Mouse (Mus musculus) cerebellum, adult 9-11 months (tissue): ENCODE results near the gene Olfr1258.
"Not testable (repeated sequence)": the region's sequence is repeated elsewhere in the genome, so short reads cannot be mapped to it uniquely, and the experiment has no call there.

Experiments
- DNase-seq: peaks from one replicate; pipeline ENCODE4 v3.0.0; 2022

Gene Olfr1258

DNA sequence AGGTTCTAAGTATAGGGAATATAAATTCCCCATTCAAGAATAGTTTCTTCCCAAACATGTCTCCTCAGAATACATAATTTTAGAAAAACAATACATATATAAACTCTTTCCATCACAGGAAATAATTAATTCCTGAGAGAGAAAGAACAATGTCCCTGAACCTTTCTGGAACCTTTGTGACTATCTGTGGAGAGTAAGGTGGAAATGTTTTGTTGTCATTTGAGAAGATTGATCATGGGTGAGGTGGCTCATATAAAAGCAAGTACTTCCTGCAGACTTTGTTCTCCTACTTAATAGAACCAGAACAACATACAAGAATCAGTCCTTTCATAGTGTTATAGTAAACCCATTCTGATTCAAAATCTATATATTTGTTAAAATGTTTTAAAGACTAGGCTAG lies at the start of gene Olfr1258:
Gene Olfr1258, plus strand, starts transcription at position 301 of the 400 bp plus-strand sequence.
- no peak for DNase-seq

- DNase-seq: no peak
Observed at GRCm38 (mm10) chr2:89878137-89878536, 49.0 kb upstream of the Olfr1258 start, which contains the start of gene Olfr1257. Gene Olfr1257 (plus strand): TSS chr2:89878437.

GRCm38 (mm10) chr2:89912616-89913015 lies 14.5 kb upstream of the Olfr1258 start:
- not testable (repeated sequence) for DNase-seq

DNA sequence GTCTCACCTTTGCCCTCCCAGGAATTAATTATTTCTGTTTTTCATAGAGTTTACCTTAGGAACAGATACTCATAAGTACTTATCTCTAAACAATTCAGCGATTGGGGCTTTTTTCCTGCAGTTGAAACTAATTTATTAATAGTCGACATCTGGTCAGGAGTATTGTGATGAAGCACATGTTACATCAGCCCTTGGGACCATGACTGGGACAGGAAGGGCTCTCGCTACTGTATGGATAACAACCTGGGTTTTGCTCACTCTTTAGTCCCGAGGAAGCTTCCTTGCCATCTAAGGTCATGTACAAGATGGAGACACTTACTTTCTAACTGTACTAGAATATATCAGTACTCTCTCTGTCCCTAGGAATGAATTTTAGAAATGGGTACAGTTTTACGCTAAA lies 21.5 kb downstream of the Olfr1258 start, which contains the start of gene Olfr1259:
Gene Olfr1259, minus strand, starts transcription at position 101 of the 400 bp plus-strand sequence.
- DNase-seq: no peak

DNA sequence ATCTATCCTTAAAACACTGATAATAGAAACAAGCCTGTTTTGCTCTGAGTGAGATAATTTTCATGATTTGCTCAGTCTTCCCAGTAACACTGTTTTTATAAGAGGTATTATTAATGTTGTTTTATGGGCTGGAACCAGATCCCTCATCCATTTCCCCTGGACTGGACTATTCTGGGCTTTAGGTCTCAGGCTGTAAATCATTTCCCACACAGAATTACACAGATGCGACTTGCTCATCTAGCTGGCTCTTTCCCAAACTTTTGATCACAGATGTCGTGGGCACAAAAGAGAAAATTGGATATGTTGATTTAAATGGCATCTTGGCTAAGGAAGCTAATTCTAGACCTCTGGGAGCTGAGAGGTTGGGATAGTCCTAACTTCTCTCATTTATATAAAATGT lies 47.1 kb downstream of the Olfr1258 start, which contains the start of gene Olfr1260:
Gene Olfr1260, plus strand, starts transcription at position 157 of the 400 bp plus-strand sequence.
- no peak for DNase-seq

- DNase-seq: no peak
Observed at GRCm38 (mm10) chr2:89977709-89978108, 50.6 kb downstream of the Olfr1258 start.
